Mouse (Mus musculus): ENCODE results near the gene Spred2. TPM values are rescaled to one million over a fixed set of nuclear protein-coding genes. Genes with fewer than 3 reads are reported as not detected.

Spred2 gene
- polyA plus RNA-seq, 1 experiment from 2014 or later: 6.5 TPM

GRCm38 (mm10) chr11:19977687-19978086 lies 53.5 kb downstream of the Spred2 start:
- no peak for ATAC-seq (ENCODE audit: low read depth)
- Histone ChIP-seq H3K4me3 (no peak overlapping the region), H3K4me1 (replicated peaks) (peaks cover 33% of the 10 kb centered on the region), H3K4me2 (no peak overlapping the region), H3K9ac (no peak overlapping the region), H3K27ac (replicated peaks) (no peak overlapping the region), H3K9me3 (no peaks in the 10 kb centered on the region), H3K36me3 (no peaks in the 10 kb centered on the region), H3K27me3 (no peaks in the 10 kb centered on the region)
- WGBS: 84% methylated on average over 2 of the region's 2 CpGs

- no peak for ATAC-seq (ENCODE audit: low read depth)
- Histone ChIP-seq H3K36me3 (no peaks in the 10 kb centered on the region), H3K27me3 (no peaks in the 10 kb centered on the region), H3K4me3 (no peak overlapping the region), H3K9ac (no peak overlapping the region), H3K27ac (replicated peaks) (0 out of 2 replicates have a peak overlapping the region, but pooled peaks have one; percentile 23), H3K4me1 (replicated peaks) (peaks cover 26% of the 10 kb centered on the region), H3K9me3 (no peaks in the 10 kb centered on the region), H3K4me2 (0 out of 2 replicates have a peak overlapping the region, but pooled peaks have one; percentile 11)
- 74% methylated on average over 14 of the region's 14 CpGs for WGBS
These were observed 55.2 kb downstream of the Spred2 start for GRCm38 (mm10) chr11:19979338-19979737.

DNA sequence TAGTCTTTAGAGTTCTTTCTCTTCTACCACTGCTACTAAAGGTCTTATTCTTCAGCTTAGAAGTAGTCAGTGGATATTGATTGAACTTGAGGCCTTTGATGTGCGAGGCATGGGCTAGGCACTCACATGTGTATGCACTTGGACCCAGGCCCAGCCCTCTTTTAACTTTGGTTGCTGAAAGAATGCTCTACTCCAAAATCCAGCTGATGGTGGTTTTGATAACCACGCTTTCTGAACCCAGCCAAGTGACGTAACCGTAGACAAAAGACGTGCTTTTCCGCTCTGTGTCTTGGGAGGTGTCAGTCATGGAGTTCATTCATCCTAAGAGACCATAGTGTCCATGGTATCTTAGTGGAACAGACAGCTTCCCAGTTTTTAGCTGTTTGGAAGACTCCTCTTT lies 57.9 kb downstream of the Spred2 start:
- Histone ChIP-seq H3K9me3 (no peaks in the 10 kb centered on the region), H3K27ac (replicated peaks) (no peak overlapping the region), H3K36me3 (no peaks in the 10 kb centered on the region), H3K4me1 (replicated peaks) (peaks cover 39% of the 10 kb centered on the region), H3K27me3 (no peaks in the 10 kb centered on the region), H3K4me3 (no peak overlapping the region), H3K4me2 (no peak overlapping the region), H3K9ac (no peak overlapping the region)
- ATAC-seq (ENCODE audit: low read depth): no peak
- WGBS: 81% methylated on average over 6 of the region's 6 CpGs

DNA sequence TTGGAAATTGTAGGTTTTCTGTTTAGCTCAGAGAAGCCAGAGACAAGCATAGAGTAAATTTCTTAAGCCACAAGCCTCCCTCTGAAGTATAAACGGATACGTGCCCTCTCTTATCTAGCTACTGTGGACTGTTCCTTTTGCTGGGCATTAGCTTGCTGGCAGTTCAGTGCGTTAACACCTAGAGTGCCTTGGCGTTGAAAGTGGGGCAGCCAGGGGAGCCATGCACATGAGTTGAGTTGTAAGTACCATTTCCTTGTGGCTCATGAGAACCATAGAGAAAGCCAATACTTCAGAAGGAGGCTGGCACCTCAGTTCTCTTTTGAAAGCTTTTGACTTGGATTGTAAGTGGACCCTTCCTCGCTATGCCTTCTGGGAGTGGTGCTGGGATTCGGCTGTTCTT lies 58.6 kb downstream of the Spred2 start:
- H3K4me1 ChIP-seq (replicated peaks): peaks cover 46% of the 10 kb centered on the region
- H3K9ac ChIP-seq: no peak overlapping the region
- H3K9me3 ChIP-seq: no peaks in the 10 kb centered on the region
- H3K27ac ChIP-seq (replicated peaks): 0 out of 2 replicates have a peak overlapping the region, but pooled peaks have one; percentile 42
- H3K27me3 ChIP-seq: no peaks in the 10 kb centered on the region
- H3K36me3 ChIP-seq: no peaks in the 10 kb centered on the region
- 74% methylated on average over 6 of the region's 6 CpGs for WGBS
- H3K4me2 ChIP-seq: no peak overlapping the region
- no peak for ATAC-seq (ENCODE audit: low read depth)
- no peak overlapping the region for H3K4me3 ChIP-seq

DNA sequence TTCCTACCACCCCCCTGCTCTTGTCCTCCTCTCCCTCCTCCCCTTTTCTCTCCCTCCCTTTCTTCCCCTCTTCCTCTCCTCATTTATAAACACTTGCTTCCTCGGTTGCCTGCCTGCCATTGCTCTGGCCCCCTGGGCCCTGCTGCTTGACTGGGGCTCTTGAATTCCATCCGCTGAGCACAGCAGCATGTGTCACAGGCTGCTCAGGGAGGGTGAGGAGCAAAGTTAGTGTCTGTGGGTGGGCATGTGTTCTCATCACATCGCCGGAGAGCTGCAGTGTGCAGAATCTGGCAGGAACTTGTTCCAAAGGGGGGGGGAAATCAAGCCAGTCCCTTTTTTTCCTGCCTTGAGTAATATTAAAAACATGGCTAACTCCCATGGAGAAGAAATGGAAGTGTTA lies 59.1 kb downstream of the Spred2 start:
- no peak for ATAC-seq (ENCODE audit: low read depth)
- no peak overlapping the region for H3K4me2 ChIP-seq
- H3K9me3 ChIP-seq: no peaks in the 10 kb centered on the region
- H3K27me3 ChIP-seq: no peaks in the 10 kb centered on the region
- H3K9ac ChIP-seq: no peak overlapping the region
- H3K4me3 ChIP-seq: no peak overlapping the region
- 29% methylated on average over 4 of the region's 4 CpGs for WGBS
- peak overlapping the region; percentile 42; the same call in 1 of the 2 replicates for H3K27ac ChIP-seq (replicated peaks)
- H3K4me1 ChIP-seq (replicated peaks): peaks cover 51% of the 10 kb centered on the region
- H3K36me3 ChIP-seq: no peaks in the 10 kb centered on the region

DNA sequence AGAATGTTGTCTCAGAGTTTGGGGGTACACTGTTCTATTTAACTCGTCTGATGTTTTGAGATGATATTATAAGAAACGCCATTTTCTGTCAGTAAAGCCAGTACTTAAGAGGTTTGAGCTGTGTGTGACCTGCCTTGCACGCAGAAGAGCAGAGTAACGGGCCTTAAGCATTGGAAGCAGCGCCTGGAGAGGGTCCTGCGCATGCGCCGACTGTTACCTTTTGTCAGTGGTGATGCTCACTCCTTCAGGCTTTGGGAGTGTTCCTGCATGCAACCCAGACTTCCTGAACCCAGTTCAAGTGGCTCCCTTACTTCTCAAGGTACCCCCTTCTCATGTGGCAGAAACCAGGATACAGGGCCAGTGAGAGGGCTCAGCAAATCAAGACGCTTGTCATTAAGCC lies 59.9 kb downstream of the Spred2 start:
- no peak for ATAC-seq (ENCODE audit: low read depth)
- Histone ChIP-seq H3K9me3 (no peaks in the 10 kb centered on the region), H3K27me3 (no peaks in the 10 kb centered on the region), H3K4me3 (no peak overlapping the region), H3K27ac (replicated peaks) (no peak overlapping the region), H3K4me2 (no peak overlapping the region), H3K9ac (no peak overlapping the region), H3K4me1 (replicated peaks) (peaks cover 56% of the 10 kb centered on the region), H3K36me3 (no peaks in the 10 kb centered on the region)
- WGBS: 88% methylated on average over 9 of the region's 9 CpGs

DNA sequence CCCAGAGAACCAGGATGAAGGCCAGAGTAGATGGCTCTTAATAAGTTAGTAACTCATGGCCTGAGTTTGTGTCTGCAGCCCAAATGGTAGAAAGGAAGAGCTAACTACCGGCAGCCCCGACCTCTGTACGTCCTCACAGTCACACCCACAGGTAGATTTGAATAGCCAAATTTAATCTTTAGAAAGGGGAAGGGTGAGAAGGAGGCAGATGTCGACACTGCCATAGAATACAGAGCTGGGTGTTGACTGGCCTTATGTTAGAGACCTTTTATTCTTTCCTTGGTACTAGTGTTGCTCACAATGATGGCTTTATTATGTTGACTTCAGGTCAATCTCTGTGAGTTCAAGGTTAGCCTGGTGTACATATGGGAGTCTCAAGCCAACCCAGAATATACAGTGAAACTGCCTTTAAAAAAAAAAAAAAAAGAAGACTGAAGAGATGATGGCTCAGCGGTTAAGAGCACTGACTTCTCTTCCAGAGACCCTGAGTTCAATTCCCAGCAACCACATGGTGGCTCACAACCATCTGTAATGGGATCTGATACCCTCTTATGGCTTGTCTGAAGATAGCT lies 61.2 kb downstream of the Spred2 start:
- Histone ChIP-seq H3K9ac (no peak overlapping the region), H3K4me3 (no peak overlapping the region), H3K9me3 (no peaks in the 10 kb centered on the region), H3K4me2 (no peak overlapping the region), H3K27me3 (no peaks in the 10 kb centered on the region), H3K4me1 (replicated peaks) (peaks cover 54% of the 10 kb centered on the region), H3K27ac (replicated peaks) (no peak overlapping the region), H3K36me3 (no peaks in the 10 kb centered on the region)
- no peak for ATAC-seq (ENCODE audit: low read depth)
- WGBS: 57% methylated on average over 5 of the region's 5 CpGs

DNA sequence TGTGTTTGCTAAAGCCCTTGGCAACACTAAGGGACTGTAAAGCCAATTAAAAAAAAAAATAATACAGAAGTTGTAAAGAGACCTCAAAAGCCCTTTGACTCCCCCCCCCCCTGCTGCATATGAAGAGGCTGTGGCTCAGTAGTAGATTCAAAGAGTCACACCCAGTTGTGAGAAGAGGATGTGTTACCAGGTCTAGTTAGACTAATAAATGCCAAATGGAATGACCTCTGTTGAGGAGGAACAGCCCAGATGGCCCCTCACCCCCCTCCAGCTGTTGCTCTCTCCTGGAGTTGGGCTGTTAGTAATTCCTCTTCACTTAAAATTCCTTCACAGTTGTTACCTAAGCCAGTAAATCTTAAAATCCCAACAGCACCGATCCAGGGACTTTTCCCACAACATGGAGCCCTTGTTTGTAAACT lies 62.3 kb downstream of the Spred2 start:
- Histone ChIP-seq H3K27ac (replicated peaks) (peak overlapping the region; percentile 65), H3K4me1 (replicated peaks) (peaks cover 60% of the 10 kb centered on the region), H3K4me2 (0 out of 2 replicates have a peak overlapping the region, but pooled peaks have one; percentile 11), H3K27me3 (no peaks in the 10 kb centered on the region), H3K9me3 (no peaks in the 10 kb centered on the region), H3K36me3 (no peaks in the 10 kb centered on the region), H3K4me3 (no peak overlapping the region), H3K9ac (no peak overlapping the region)
- ATAC-seq (ENCODE audit: low read depth): no peak
- WGBS: 0% methylated on average over 1 of the region's 1 CpGs

DNA sequence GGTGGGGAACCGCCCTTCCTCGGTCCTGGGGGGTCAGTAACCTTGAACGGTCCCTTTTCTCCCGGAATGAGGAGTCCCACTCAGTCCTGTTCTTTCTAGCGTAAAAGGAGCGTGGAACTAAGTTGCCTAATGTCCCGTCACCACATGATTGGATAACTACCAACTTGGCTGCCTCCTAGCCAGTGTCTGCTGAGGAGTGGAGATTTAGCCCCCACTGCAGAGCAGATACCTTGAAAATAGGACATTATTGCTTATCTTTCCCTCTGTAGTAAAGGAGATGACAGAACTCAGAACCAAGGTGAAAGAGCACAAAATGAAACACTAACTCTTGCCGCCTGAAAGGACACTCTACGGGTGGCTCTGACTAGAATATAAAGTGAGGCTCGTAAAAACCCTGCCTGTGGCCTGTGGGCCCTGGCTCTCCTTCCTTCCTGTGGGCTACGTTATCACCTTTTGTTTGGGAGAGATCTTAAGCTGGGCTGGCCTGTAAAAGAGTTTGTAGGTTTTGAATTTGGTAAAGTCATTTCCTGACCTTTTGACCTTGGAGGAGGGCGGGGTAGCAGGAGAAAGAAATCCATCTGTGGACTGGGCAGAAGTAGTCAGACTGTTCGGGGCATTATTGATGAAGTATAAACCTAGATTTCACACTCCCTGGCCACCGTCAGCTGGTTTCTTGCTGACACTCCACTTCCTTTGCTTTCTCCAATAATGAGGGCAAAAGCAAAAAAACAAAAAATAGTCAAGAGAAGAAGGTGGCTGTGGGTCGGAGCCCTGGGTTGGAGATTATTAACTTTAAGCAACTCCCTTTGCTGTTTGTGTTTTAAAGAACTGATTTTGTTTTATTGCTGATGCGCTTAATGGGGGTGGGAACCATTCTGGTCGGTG lies 62.9 kb downstream of the Spred2 start:
- peak; percentile 18; the same call in 1 of the 2 replicates for ATAC-seq (ENCODE audit: low read depth)
- peak overlapping the region; percentile 65 for H3K27ac ChIP-seq (replicated peaks)

GRCm38 (mm10) chr11:19987756-19988091 lies 63.5 kb downstream of the Spred2 start:
- Histone ChIP-seq H3K27ac (replicated peaks) (0 out of 2 replicates have a peak overlapping the region, but pooled peaks have one; percentile 65), H3K36me3 (no peaks in the 10 kb centered on the region), H3K4me1 (replicated peaks) (peaks cover 62% of the 10 kb centered on the region), H3K9ac (no peak overlapping the region), H3K9me3 (no peaks in the 10 kb centered on the region), H3K4me2 (no peak overlapping the region), H3K4me3 (no peak overlapping the region), H3K27me3 (no peaks in the 10 kb centered on the region)
- 10% methylated on average over 9 of the region's 9 CpGs for WGBS
- no peak for ATAC-seq (ENCODE audit: low read depth)

More for the DNA sequence above, 62.9 kb downstream of the Spred2 start:
- Histone ChIP-seq H3K36me3 (no peaks in the 10 kb centered on the region), H3K27me3 (no peaks in the 10 kb centered on the region), H3K9me3 (no peaks in the 10 kb centered on the region), H3K4me3 (no peak overlapping the region), H3K9ac (0 out of 2 replicates have a peak overlapping the region, but pooled peaks have one; percentile 6), H3K4me1 (replicated peaks) (peaks cover 62% of the 10 kb centered on the region), H3K4me2 (0 out of 2 replicates have a peak overlapping the region, but pooled peaks have one; percentile 11)
- 7% methylated on average over 17 of the region's 17 CpGs for WGBS

DNA sequence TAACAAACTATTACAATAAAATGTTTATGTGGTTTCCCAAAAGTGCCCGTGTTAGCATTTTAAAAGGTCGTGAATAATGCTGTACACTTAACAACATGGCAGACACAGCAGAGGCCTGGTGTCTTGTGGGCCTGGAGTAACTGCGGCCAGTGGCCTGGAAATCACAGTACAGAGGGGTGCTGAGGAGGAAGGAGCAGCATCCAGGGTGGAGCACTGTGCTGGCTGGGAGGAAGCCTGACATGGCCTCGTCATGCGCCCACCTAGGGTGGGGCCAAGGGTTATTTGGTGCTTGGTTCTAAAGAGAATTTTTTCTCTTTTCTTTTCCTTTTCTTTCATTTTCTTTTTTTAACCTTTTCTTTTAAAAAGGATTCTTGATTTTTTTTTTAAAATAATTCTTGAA lies 64.0 kb downstream of the Spred2 start:
- no peak overlapping the region for H3K27ac ChIP-seq (replicated peaks)
- peaks cover 62% of the 10 kb centered on the region for H3K4me1 ChIP-seq (replicated peaks)
- no peak overlapping the region for H3K4me3 ChIP-seq
- no peak overlapping the region for H3K4me2 ChIP-seq
- no peak for ATAC-seq (ENCODE audit: low read depth)
- WGBS: 25% methylated on average over 5 of the region's 5 CpGs
- H3K9me3 ChIP-seq: no peaks in the 10 kb centered on the region
- H3K36me3 ChIP-seq: no peaks in the 10 kb centered on the region
- H3K27me3 ChIP-seq: no peaks in the 10 kb centered on the region
- no peak overlapping the region for H3K9ac ChIP-seq

DNA sequence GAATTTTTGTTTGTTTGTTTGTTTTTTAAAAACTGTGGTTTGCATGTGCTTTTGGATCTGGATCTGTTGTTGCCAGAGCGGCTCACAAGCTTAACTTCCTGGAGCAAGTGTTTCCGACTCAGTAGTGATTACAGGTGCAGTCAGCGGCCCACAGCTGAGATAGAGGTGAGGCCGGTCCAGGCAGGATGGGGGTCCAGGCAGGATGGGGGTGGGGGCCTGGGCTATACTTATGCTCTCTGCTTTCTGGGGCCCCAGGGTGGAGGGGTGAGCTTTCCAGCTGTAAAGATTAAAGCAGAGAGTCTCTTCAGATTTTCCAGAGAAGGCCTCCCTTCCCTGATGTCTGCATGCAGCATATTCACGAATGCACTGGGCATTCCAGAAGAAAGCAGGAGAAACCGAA lies 64.5 kb downstream of the Spred2 start:
- Histone ChIP-seq H3K4me1 (replicated peaks) (peaks cover 59% of the 10 kb centered on the region), H3K9ac (no peak overlapping the region), H3K9me3 (no peaks in the 10 kb centered on the region), H3K4me3 (no peak overlapping the region), H3K36me3 (no peaks in the 10 kb centered on the region), H3K4me2 (no peak overlapping the region), H3K27me3 (no peaks in the 10 kb centered on the region), H3K27ac (replicated peaks) (no peak overlapping the region)
- WGBS: 65% methylated on average over 6 of the region's 6 CpGs
- ATAC-seq (ENCODE audit: low read depth): no peak

Measured in neural tube, embryonic 13.5 days (tissue).